Mouse (Mus musculus): ENCODE results near the gene Slc25a26. TPM values are rescaled to one million over a fixed set of nuclear protein-coding genes. Genes with fewer than 3 reads are reported as not detected.

The Slc25a26 gene
- total RNA-seq, 2 experiments from 2014 or later, result 7.3 to 10.9 TPM

Other genes with a start within 250 kb of the Slc25a26 start
- gene Magi1, start 216.4 kb upstream of the Slc25a26 start, total RNA-seq (2014; fragmentation: Nextera tagmentation), result not detected in 2 replicates
- 0.09 and 0.10 TPM in 2 replicates for gene Magi1, start 216.4 kb upstream of the Slc25a26 start, total RNA-seq (2017)
- 0.37 and 2.0 TPM in 2 replicates for gene Lrig1, start 199.8 kb downstream of the Slc25a26 start, total RNA-seq (2014; fragmentation: Nextera tagmentation)
- gene Lrig1, start 199.8 kb downstream of the Slc25a26 start, total RNA-seq (2017), result not detected in 2 replicates

All from granulocyte monocyte progenitor cell, adult 5-6 weeks (primary cell).